Mouse (Mus musculus) embryonic facial prominence, embryonic 11.5 days (tissue): ENCODE measurements around the gene Csrnp1. TPM values are rescaled to one million over a fixed set of nuclear protein-coding genes. Genes with fewer than 3 reads are reported as not detected.

Source experiments
- ATAC-seq: fragments of 200-750 bp; cut with Nextera tagmentation; replicated peaks from 2 replicates; pipeline ENCODE4 v1.8.0; 2017; ENCODE audit warnings: low read depth; ENCODE audit not compliant: insufficient number of reproducible peaks, low FRiP score, low TSS enrichment
- DNase-seq: peaks from one replicate; pipeline ENCODE4 v3.0.0-alpha.2; 2015; ENCODE audit warnings: low spot score
- H3K27ac ChIP-seq: fragments of 300-500 bp; sonication (generic); replicated peaks from 2 replicates; pipeline ENCODE4 v1.5.1; 2014; ENCODE audit warnings: mild to moderate bottlenecking, low read depth, low read length, control low read depth
- H3K27me3 ChIP-seq: fragments of 300-500 bp; sonication (generic); 2 replicates; pipeline ENCODE4 v1.6.1; 2014; ENCODE audit warnings: mild to moderate bottlenecking, low read length, moderate library complexity, mixed read lengths; ENCODE audit not compliant: control insufficient read depth, insufficient read depth
- H3K36me3 ChIP-seq: fragments of 300-500 bp; sonication (generic); replicated peaks from 2 replicates; pipeline ENCODE4 v1.6.1; 2014; ENCODE audit warnings: low read depth, mild to moderate bottlenecking, low read length, moderate library complexity, mixed read lengths; ENCODE audit not compliant: control insufficient read depth, insufficient read depth
- H3K4me1 ChIP-seq: fragments of 300-500 bp; sonication (generic); 2 replicates; pipeline ENCODE4 v1.6.1; 2014; ENCODE audit warnings: low read length, mixed read lengths; ENCODE audit not compliant: control insufficient read depth, insufficient read depth
- H3K4me2 ChIP-seq: fragments of 300-500 bp; sonication (generic); 2 replicates; pipeline ENCODE4 v1.6.1; 2014; ENCODE audit warnings: low read depth, mild to moderate bottlenecking, control low read depth, low read length, moderate library complexity
- H3K4me3 ChIP-seq: fragments of 300-500 bp; sonication (generic); 2 replicates; pipeline ENCODE4 v1.5.1; 2014; ENCODE audit warnings: low read depth, low read length, control low read depth
- H3K9ac ChIP-seq: fragments of 300-500 bp; sonication (generic); replicated peaks from 2 replicates; pipeline ENCODE4 v1.6.1; 2014; ENCODE audit warnings: mild to moderate bottlenecking, control low read depth, low read length
- H3K9me3 ChIP-seq: fragments of 300-500 bp; sonication (generic); replicated peaks from 2 replicates; pipeline ENCODE4 v1.6.1; 2016; ENCODE audit warnings: mild to moderate bottlenecking, low read length, inconsistent platforms, mixed read lengths; ENCODE audit not compliant: control insufficient read depth
- WGBS: fragments of 180-500 bp; shearing (Covaris S2); extraction: QIAGEN DNeasy Blood & Tissue Kit; methylation state at CpG from one replicate; pipeline ENCODE4 v1.1.7; 2014; 5-methylcytosine and 5-hydroxymethylcytosine counted together
- polyA plus RNA-seq: library from polyadenylated mRNA; unstranded; fragments of >200 nt; fragmentation: Nextera tagmentation; extraction: Ambion mirVana; gene quantifications from 2 replicates; pipeline ENCODE4 v1.2.1, GENCODE M21; 2014

Csrnp1 gene
- polyA plus RNA-seq, 1 experiment from 2014 or later: 2.1 TPM

- ATAC-seq: no peak
- WGBS: 77% methylated on average over 3 of the region's 3 CpGs
- Histone ChIP-seq H3K4me3 (no peak overlapping the region), H3K9ac (no peak overlapping the region), H3K36me3 (no peaks in the 10 kb centered on the region), H3K27me3 (no peaks in the 10 kb centered on the region), H3K9me3 (no peaks in the 10 kb centered on the region), H3K27ac (no peak overlapping the region), H3K4me1 (0 out of 2 replicates have a peak, but pooled peaks cover 4% of the 10 kb centered on the region), H3K4me2 (no peak overlapping the region)
- no peak for DNase-seq
Measured at GRCm38 (mm10) chr9:119964206-119964605, 20.3 kb downstream of the Csrnp1 start.

- H3K9me3 ChIP-seq: no peaks in the 10 kb centered on the region
- DNase-seq (peak; percentile 80), ATAC-seq (peak; percentile 49; the same call in 1 of the 2 replicates)
- H3K4me2 ChIP-seq: peak overlapping the region; percentile 30
- H3K4me1 ChIP-seq: peaks cover 4% of the 10 kb centered on the region; the same call in 1 of the 2 replicates
- 4% methylated on average over 21 of the region's 21 CpGs for WGBS
- H3K4me3 ChIP-seq: 0 out of 2 replicates have a peak overlapping the region, but pooled peaks have one; percentile 5
- no peaks in the 10 kb centered on the region for H3K36me3 ChIP-seq
- no peak overlapping the region for H3K27ac ChIP-seq
- peak overlapping the region; percentile 39 for H3K9ac ChIP-seq
- H3K27me3 ChIP-seq: no peaks in the 10 kb centered on the region
Measured at GRCm38 (mm10) chr9:119962987-119963667, 21.3 kb downstream of the Csrnp1 start.

- whole genome bisulfite sequencing: 80% methylated on average over 4 of the region's 4 CpGs
- ATAC-seq (no peak), DNase-seq (no peak)
- no peak overlapping the region for H3K4me3 ChIP-seq
- H3K9ac ChIP-seq: no peak overlapping the region
- no peak overlapping the region for H3K27ac ChIP-seq
- H3K36me3 ChIP-seq: no peaks in the 10 kb centered on the region
- H3K4me1 ChIP-seq: peaks cover 4% of the 10 kb centered on the region; the same call in 1 of the 2 replicates
- no peaks in the 10 kb centered on the region for H3K9me3 ChIP-seq
- no peaks in the 10 kb centered on the region for H3K27me3 ChIP-seq
- H3K4me2 ChIP-seq: no peak overlapping the region
Measured at GRCm38 (mm10) chr9:119962216-119962615, 22.2 kb downstream of the Csrnp1 start.

- Histone ChIP-seq H3K4me2 (no peak overlapping the region), H3K4me1 (peaks cover 4% of the 10 kb centered on the region; the same call in 1 of the 2 replicates), H3K36me3 (no peaks in the 10 kb centered on the region), H3K4me3 (no peak overlapping the region), H3K9ac (no peak overlapping the region), H3K9me3 (no peaks in the 10 kb centered on the region), H3K27me3 (no peaks in the 10 kb centered on the region), H3K27ac (no peak overlapping the region)
- no peak for ATAC-seq
- 83% methylated on average over 9 of the region's 9 CpGs for WGBS
- DNase-seq: no peak
Measured at GRCm38 (mm10) chr9:119958835-119959234, 25.6 kb downstream of the Csrnp1 start.

GRCm38 (mm10) chr9:119951388-119951787, 33.1 kb downstream of the Csrnp1 start:
- Histone ChIP-seq H3K27ac (no peak overlapping the region), H3K4me1 (no peaks in the 10 kb centered on the region), H3K27me3 (no peaks in the 10 kb centered on the region), H3K9me3 (no peaks in the 10 kb centered on the region), H3K4me2 (no peak overlapping the region), H3K9ac (no peak overlapping the region), H3K36me3 (no peaks in the 10 kb centered on the region), H3K4me3 (no peak overlapping the region)
- ATAC-seq: no peak
- 90% methylated on average over 9 of the region's 9 CpGs for WGBS
- DNase-seq: no peak

GRCm38 (mm10) chr9:119950434-119950833, 34.0 kb downstream of the Csrnp1 start:
- no peak for DNase-seq
- no peak overlapping the region for H3K4me2 ChIP-seq
- peak overlapping the region; percentile 13; the same call in 1 of the 2 replicates for H3K9ac ChIP-seq
- no peaks in the 10 kb centered on the region for H3K4me1 ChIP-seq
- H3K9me3 ChIP-seq: no peaks in the 10 kb centered on the region
- H3K36me3 ChIP-seq: no peaks in the 10 kb centered on the region
- ATAC-seq: no peak
- 34% methylated on average over 6 of the region's 6 CpGs for WGBS
- no peak overlapping the region for H3K27ac ChIP-seq
- no peak overlapping the region for H3K4me3 ChIP-seq
- H3K27me3 ChIP-seq: no peaks in the 10 kb centered on the region

- Histone ChIP-seq H3K4me1 (no peaks in the 10 kb centered on the region), H3K36me3 (no peaks in the 10 kb centered on the region), H3K27me3 (no peaks in the 10 kb centered on the region), H3K4me3 (no peak overlapping the region), H3K4me2 (no peak overlapping the region), H3K9me3 (no peaks in the 10 kb centered on the region), H3K9ac (no peak overlapping the region), H3K27ac (no peak overlapping the region)
- WGBS: 39% methylated on average over 3 of the region's 3 CpGs
- DNase-seq (no peak), ATAC-seq (no peak)
Measured at GRCm38 (mm10) chr9:119948804-119949203, 35.7 kb downstream of the Csrnp1 start.

GRCm38 (mm10) chr9:119945173-119945900, 39.1 kb downstream of the Csrnp1 start:
- Histone ChIP-seq H3K9me3 (no peaks in the 10 kb centered on the region), H3K27ac (no peak overlapping the region), H3K4me2 (no peak overlapping the region), H3K4me1 (no peaks in the 10 kb centered on the region), H3K4me3 (no peak overlapping the region), H3K9ac (no peak overlapping the region), H3K27me3 (no peaks in the 10 kb centered on the region), H3K36me3 (no peaks in the 10 kb centered on the region)
- 74% methylated on average over 12 of the region's 12 CpGs for WGBS
- ATAC-seq: no peak
- no peak for DNase-seq
